Mouse (Mus musculus) intestine, embryonic 15.5 days (tissue): ENCODE measurements around the gene Cenpv. TPM values are rescaled to one million over a fixed set of nuclear protein-coding genes. Genes with fewer than 3 reads are reported as not detected.

Experiments used
- ATAC-seq: fragments of 200-750 bp; cut with Nextera tagmentation; 2 replicates; pipeline ENCODE4 v1.8.0; 2017; ENCODE audit warnings: moderate TSS enrichment, moderate library complexity
- H3K27ac ChIP-seq: fragments of 300-500 bp; sonication (generic); 2 replicates; pipeline ENCODE4 v1.5.1; 2015; ENCODE audit warnings: mild to moderate bottlenecking, inconsistent platforms
- H3K27me3 ChIP-seq: fragments of 300-500 bp; sonication (generic); replicated peaks from 2 replicates; pipeline ENCODE4 v1.6.1; 2015; ENCODE audit warnings: inconsistent platforms
- H3K36me3 ChIP-seq: fragments of 300-500 bp; sonication (generic); 2 replicates; pipeline ENCODE4 v1.6.1; 2015; ENCODE audit warnings: inconsistent platforms
- H3K4me1 ChIP-seq: fragments of 300-500 bp; sonication (generic); replicated peaks from 2 replicates; pipeline ENCODE4 v1.6.1; 2015; ENCODE audit warnings: inconsistent platforms
- H3K4me2 ChIP-seq: fragments of 300-500 bp; sonication (generic); replicated peaks from 2 replicates; pipeline ENCODE4 v1.6.1; 2015; ENCODE audit warnings: mild to moderate bottlenecking, inconsistent platforms
- H3K4me3 ChIP-seq: fragments of 300-500 bp; sonication (generic); replicated peaks from 2 replicates; pipeline ENCODE4 v1.5.1; 2015; ENCODE audit warnings: inconsistent platforms
- H3K9ac ChIP-seq: fragments of 300-500 bp; sonication (generic); 2 replicates; pipeline ENCODE4 v1.6.1; 2015; ENCODE audit warnings: inconsistent platforms
- H3K9me3 ChIP-seq: fragments of 300-500 bp; sonication (generic); 2 replicates; pipeline ENCODE4 v1.6.1; 2016; ENCODE audit warnings: inconsistent platforms
- WGBS: fragments of 180-500 bp; shearing (Covaris S2); methylation state at CpG from one replicate; pipeline ENCODE4 v1.1.7; 2015; 5-methylcytosine and 5-hydroxymethylcytosine counted together
- polyA plus RNA-seq: library from polyadenylated mRNA; unstranded; fragments of >200 nt; fragmentation: Nextera tagmentation; extraction: Ambion mirVana; gene quantifications from 2 replicates; pipeline ENCODE4 v1.2.1, GENCODE M21; 2015

Gene Cenpv
- 35.6 and 44.9 TPM in 2 replicates for polyA plus RNA-seq

DNA sequence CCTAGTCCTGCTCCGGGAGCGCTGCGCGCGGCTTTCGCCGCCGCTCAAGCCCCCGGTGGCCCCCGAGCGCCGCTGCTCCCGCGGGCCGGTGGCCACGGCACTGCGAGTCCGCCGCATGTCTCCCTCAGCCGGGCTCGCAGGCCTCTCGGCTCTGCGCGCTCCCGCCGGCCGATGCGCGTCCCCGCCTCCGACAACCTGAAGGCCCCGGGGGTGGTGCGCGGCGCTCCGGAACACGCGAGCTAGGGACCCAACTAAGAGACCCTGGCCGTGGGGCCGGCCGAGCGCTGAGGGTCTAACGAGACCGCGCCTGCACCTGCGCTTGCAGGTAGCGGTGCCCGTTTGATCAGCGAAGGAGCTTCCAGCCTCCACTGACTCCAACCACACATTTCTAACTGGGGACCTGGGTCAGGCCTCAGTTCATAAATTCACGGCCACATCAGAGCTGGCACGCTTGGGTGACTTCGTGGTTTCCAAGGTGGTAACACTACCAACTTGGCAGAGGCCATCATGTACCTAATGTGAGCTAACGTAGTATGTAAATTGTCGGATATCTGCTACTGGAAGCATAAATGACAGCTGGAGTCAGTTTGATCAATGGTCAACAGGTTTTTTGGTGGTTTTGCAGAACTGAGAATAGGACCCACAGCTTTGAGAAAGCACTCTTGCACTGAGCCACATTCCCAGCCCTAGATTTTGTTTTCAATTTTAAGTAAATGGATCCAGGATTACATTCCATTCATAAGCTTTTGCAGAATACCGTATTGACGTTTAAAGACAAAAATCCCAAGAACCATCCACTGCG, at the start of gene Cenpv:
TSS of gene Cenpv (minus strand) at position 173 of the 802 bp plus-strand sequence.
- Histone ChIP-seq H3K27me3 (0 out of 2 replicates have a peak, but pooled peaks cover 2% of the 10 kb centered on the region), H3K9me3 (no peaks in the 10 kb centered on the region), H3K4me1 (0 out of 2 replicates have a peak, but pooled peaks cover 6% of the 10 kb centered on the region), H3K36me3 (no peaks in the 10 kb centered on the region), H3K4me3 (peak within 1 kb of the TSS; percentile 86), H3K27ac (peak within 1 kb of the TSS; percentile 78), H3K9ac (peak within 1 kb of the TSS; percentile 69), H3K4me2 (peak within 1 kb of the TSS; percentile 92)
- WGBS = 8% methylated on average over 41 of the region's 57 CpGs
- peak; percentile 86 for ATAC-seq

DNA sequence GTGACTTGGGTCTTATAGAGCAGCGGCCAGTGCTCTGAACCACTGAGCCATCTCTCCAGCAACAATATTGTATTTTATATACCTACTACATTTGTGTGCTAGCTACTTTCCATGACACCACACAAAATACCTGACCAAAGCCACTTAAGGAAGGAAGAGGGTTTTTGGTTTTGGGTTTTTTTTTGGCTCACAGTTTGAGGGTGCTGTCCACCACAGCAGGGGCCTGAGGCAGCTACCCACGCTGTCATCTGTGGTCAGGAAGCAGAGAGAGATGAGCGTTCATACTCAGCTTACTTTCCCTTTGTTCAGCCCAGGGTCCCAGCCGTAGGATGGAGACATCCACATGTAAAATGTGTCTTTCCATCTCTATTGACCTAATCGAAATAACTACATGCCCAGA, 48.0 kb upstream of the Cenpv start:
- H3K27me3 ChIP-seq = no peaks in the 10 kb centered on the region
- no peaks in the 10 kb centered on the region for H3K9me3 ChIP-seq
- no peak for ATAC-seq
- no peak overlapping the region for H3K4me3 ChIP-seq
- H3K27ac ChIP-seq = no peak overlapping the region
- H3K36me3 ChIP-seq = no peaks in the 10 kb centered on the region
- H3K4me1 ChIP-seq = no peaks in the 10 kb centered on the region
- no peak overlapping the region for H3K4me2 ChIP-seq
- H3K9ac ChIP-seq = no peak overlapping the region
- whole genome bisulfite sequencing = 87% methylated on average over 5 of the region's 5 CpGs

DNA sequence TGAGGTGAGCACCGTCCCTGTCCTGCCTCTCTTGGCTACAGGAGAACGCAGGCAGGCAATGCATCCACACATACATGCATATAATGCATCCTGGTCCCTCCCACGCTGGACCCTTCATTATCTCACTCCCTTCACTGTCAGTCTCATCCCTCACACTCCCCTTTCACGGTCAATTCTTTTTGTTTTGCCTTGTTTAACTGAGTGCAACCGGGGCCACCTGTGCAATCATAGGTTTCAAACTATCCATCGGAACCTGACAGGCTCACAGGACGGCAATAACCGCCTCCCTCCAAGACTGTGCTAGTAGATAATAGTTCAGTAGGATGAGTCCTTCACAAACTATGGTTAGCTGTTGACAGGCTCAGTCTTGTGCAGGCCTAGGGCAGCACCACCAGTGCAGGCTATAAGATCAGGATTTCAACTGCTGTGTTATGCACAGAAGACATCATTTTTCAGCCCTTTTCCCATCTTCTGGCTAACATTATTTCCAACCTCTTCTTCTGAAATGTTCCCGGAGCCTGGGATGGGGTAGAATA, 45.7 kb upstream of the Cenpv start:
- H3K27ac ChIP-seq = no peak overlapping the region
- ATAC-seq = no peak
- H3K9ac ChIP-seq = no peak overlapping the region
- H3K9me3 ChIP-seq = no peaks in the 10 kb centered on the region
- H3K4me2 ChIP-seq = no peak overlapping the region
- no peak overlapping the region for H3K4me3 ChIP-seq
- WGBS = 61% methylated on average over 9 of the region's 9 CpGs
- H3K4me1 ChIP-seq = no peaks in the 10 kb centered on the region
- H3K36me3 ChIP-seq = no peaks in the 10 kb centered on the region
- no peaks in the 10 kb centered on the region for H3K27me3 ChIP-seq

DNA sequence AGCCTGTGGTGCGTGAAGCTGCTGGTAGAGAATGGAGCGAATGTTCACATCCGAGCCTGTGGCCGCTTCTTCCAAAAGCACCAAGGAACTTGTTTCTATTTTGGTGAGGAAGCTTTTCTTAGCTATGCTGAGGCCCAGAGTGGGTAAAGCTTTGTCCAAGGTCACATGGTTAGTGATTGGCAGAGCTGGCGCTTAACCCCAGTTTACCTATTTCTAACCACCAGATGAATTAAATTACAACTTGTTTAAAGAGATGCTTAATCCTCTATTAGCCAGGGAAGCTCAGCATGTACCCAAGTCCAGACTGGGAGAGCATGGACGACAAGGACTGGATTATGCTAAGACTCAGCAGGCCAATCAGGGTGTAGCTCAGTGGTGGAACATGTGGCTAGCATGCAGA, 44.0 kb upstream of the Cenpv start:
- Histone ChIP-seq H3K27ac (no peak overlapping the region), H3K9me3 (no peaks in the 10 kb centered on the region), H3K4me1 (no peaks in the 10 kb centered on the region)

DNA sequence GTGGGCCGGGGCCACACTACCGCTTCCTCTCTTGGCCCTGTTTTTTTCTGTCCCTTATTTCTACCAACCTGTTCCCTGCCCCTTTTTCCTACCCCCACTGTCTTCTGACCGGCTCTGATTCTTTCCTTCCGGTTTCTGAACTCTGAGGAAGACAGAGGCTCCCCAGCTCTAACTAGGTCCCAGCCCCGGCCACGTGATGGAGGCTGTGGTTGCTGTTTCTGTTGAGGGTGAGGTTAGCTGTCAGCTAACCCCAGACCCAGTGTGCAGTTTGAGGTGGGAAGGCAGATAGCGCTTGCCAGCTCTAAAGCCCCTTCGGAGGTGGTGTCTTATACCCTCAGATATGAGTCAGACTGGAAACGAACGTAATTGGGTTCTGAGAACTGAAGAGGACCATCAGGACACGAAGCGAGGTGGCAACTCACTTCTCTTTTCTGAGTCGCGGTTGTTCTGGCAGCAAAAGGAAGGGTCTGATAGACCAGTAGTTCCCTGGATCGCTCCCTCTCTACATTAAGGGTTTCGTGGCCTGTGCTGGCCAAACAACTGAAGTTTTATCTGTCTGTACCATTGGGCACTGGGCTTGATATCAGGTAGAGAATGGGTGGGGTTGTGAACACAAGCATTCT, 37.6 kb upstream of the Cenpv start:
- H3K4me2 ChIP-seq = peak overlapping the region; percentile 93
- peaks cover 13% of the 10 kb centered on the region for H3K4me1 ChIP-seq
- 0 out of 2 replicates have a peak, but pooled peaks have one; percentile 27 for ATAC-seq
- 63% methylated on average over 16 of the region's 16 CpGs for WGBS
- no peak overlapping the region for H3K27ac ChIP-seq
- H3K27me3 ChIP-seq = no peaks in the 10 kb centered on the region; the same call in 1 of the 2 replicates
- H3K36me3 ChIP-seq = no peaks in the 10 kb centered on the region
- peak overlapping the region; percentile 45 for H3K4me3 ChIP-seq
- H3K9me3 ChIP-seq = no peaks in the 10 kb centered on the region
- peak overlapping the region; percentile 41; the same call in 1 of the 2 replicates for H3K9ac ChIP-seq

More for the DNA sequence above, 44.0 kb upstream of the Cenpv start:
- H3K36me3 ChIP-seq = no peaks in the 10 kb centered on the region
- WGBS = 82% methylated on average over 6 of the region's 6 CpGs
- H3K4me3 ChIP-seq = no peak overlapping the region
- no peaks in the 10 kb centered on the region for H3K27me3 ChIP-seq
- ATAC-seq = no peak
- no peak overlapping the region for H3K4me2 ChIP-seq
- H3K9ac ChIP-seq = no peak overlapping the region

DNA sequence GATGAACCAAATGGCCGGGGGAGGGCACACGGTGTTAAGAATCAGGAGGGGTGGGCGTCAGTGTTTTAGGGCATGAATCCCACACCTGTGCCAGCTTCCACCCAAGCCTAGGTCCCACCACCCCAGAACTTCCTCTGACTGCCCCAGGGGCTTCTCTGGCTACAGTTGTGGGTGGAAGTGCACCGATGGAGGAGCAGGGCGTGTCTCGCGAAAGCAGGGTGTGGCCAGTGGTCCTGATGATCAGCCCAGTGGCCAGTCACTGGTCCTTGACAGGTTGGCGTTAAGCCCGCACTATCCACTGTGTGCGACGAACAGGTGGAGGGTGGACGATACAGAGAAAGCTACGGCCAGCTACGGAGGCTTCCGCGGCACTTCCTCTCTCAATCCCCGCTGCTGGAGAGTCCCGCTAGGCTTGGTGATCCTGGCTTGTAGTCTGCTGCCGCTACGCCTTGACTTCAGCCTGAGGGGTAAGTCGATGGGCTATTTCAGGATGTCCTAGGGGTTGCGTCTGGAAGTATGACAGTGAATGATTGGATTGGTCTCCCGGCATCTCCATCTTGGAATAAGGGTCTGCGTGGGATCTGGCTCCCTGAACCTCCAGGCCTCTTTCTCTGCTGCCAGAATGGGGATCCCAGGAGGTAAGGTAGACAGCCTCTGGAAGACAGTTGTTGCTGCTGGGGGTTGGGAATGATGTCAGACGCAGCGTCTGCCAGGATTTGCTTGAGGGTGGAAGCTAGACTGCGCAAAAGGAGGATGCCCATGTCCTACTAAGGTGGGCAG, 36.8 kb upstream of the Cenpv start:
- Histone ChIP-seq H3K9ac (peak overlapping the region; percentile 41), H3K27me3 (no peaks in the 10 kb centered on the region; the same call in 1 of the 2 replicates), H3K36me3 (no peaks in the 10 kb centered on the region), H3K4me3 (peak overlapping the region; percentile 45), H3K4me1 (peaks cover 13% of the 10 kb centered on the region), H3K9me3 (no peaks in the 10 kb centered on the region), H3K27ac (peak overlapping the region; percentile 10), H3K4me2 (peak overlapping the region; percentile 93)
- WGBS = 7% methylated on average over 27 of the region's 27 CpGs
- peak; percentile 76 for ATAC-seq

DNA sequence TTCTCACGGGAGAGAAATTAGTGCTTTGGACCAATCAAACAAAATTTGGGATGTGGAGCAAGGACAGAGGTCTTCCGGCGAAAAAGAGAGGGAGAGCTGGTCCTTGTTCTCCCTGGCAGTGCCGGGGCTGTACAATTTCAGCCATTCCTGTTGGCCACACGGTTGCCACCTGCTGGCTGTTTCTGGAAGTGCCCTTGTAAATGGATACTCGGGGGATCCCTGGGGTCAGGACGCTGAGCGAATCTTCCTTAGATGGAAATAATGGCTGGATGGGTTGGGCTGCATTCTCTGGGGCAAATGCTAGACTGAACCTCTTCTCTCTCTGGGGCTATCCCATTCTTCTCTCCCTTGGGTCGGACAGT, 36.2 kb upstream of the Cenpv start:
- 1% methylated on average over 9 of the region's 9 CpGs for WGBS
- peaks cover 13% of the 10 kb centered on the region for H3K4me1 ChIP-seq
- peak overlapping the region; percentile 41 for H3K9ac ChIP-seq
- H3K27ac ChIP-seq = peak overlapping the region; percentile 10
- H3K27me3 ChIP-seq = no peaks in the 10 kb centered on the region; the same call in 1 of the 2 replicates
- ATAC-seq = peak; percentile 80
- H3K9me3 ChIP-seq = no peaks in the 10 kb centered on the region
- H3K4me3 ChIP-seq = peak overlapping the region; percentile 45
- H3K4me2 ChIP-seq = peak overlapping the region; percentile 93
- no peaks in the 10 kb centered on the region for H3K36me3 ChIP-seq

DNA sequence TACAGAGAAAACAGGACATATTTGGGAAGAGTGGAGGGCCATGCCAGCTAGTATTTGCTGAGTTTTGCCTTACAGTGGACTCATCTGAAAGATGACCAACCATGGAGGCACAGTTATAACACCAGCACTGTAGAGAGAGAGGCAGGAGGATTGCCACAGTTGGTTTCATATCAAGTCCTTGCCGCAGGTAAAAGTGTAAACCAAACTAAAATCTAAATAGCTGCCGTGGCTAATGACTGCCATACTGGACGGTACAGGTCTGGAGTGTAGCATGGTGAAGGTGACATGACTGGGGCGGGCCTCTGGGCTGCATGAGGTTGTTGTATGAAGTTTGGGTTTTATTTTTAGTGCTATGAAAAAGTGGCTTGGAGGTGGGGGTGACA, 35.6 kb upstream of the Cenpv start:
- no peak overlapping the region for H3K9ac ChIP-seq
- ATAC-seq = no peak
- 76% methylated on average over 4 of the region's 4 CpGs for WGBS
- no peak overlapping the region for H3K27ac ChIP-seq
- H3K36me3 ChIP-seq = no peaks in the 10 kb centered on the region
- no peaks in the 10 kb centered on the region for H3K9me3 ChIP-seq
- H3K4me2 ChIP-seq = no peak overlapping the region
- peaks cover 13% of the 10 kb centered on the region for H3K4me1 ChIP-seq
- H3K27me3 ChIP-seq = no peaks in the 10 kb centered on the region; the same call in 1 of the 2 replicates
- no peak overlapping the region for H3K4me3 ChIP-seq

DNA sequence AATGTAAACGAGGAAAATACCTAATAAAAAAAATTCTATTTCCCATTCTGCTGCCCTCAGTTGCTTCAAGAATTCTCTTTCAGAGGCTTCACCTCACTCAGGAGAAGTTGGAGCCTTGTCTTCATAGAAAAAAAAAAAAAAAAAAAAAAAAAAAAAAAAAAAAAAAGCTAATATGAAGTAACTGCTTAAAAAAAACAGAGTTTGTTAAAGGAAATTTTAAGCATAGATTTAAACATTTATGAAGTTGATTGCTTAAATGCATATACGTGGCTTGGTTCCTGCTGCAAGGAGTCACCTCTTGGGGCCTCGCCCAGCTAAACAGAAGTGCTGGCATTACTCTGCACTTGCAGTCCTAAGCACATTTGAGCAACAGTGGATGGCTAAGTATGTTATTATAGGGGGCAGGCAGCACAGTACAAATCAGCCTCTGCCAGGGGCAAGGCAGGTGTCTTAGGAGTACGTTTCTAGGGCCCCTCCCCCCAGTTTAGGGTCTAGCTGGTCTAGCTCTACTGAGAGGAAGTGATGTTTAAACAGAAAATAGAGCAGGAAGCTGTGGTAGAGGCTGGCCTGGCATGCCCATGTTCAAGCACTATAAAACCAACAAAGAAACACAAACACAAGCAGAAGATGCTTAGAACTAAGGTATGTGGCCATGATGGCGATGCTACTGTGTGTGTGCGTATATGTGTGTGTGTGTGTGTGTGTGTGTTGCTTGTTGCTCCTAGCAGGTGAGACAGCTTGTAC, 35.1 kb upstream of the Cenpv start, which contains the start of gene Trpv2:
TSS of gene Trpv2 (plus strand) at position 528 of the 744 bp plus-strand sequence.
- no peaks in the 10 kb centered on the region for H3K36me3 ChIP-seq
- H3K9ac ChIP-seq = no peak within 1 kb of the TSS
- H3K4me2 ChIP-seq = peak within 1 kb of the TSS; percentile 93
- ATAC-seq = no peak
- peaks cover 13% of the 10 kb centered on the region for H3K4me1 ChIP-seq
- no peaks in the 10 kb centered on the region for H3K9me3 ChIP-seq
- H3K4me3 ChIP-seq = peak within 1 kb of the TSS; percentile 45
- WGBS = 72% methylated on average over 6 of the region's 6 CpGs
- no peaks in the 10 kb centered on the region; the same call in 1 of the 2 replicates for H3K27me3 ChIP-seq
- no peak within 1 kb of the TSS for H3K27ac ChIP-seq

DNA sequence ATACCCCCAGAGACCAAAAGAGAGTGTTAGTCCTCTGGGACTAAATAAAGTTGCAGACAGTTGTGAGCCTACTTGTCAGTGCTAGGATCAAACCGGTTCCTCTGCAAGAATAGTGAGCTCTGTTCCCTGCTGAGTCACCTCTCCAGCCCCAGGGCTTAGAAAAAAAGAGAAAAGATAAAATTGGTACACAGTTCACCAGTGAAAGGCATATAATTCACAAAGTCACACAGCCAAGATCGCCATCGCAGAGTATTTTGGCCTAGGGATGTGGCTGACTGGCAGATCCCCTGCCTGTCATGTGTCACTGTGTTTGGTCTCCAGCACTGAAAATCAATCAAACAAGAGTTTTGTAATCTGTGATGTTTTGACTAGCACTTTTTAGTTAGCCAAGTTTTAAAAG, 29.2 kb upstream of the Cenpv start:
- Histone ChIP-seq H3K4me1 (peaks cover 3% of the 10 kb centered on the region; the same call in 1 of the 2 replicates), H3K9me3 (no peaks in the 10 kb centered on the region), H3K4me2 (no peak overlapping the region), H3K9ac (no peak overlapping the region), H3K4me3 (no peak overlapping the region), H3K27ac (no peak overlapping the region), H3K36me3 (no peaks in the 10 kb centered on the region), H3K27me3 (no peaks in the 10 kb centered on the region)
- no peak for ATAC-seq
- WGBS = 77% methylated on average over 3 of the region's 3 CpGs

DNA sequence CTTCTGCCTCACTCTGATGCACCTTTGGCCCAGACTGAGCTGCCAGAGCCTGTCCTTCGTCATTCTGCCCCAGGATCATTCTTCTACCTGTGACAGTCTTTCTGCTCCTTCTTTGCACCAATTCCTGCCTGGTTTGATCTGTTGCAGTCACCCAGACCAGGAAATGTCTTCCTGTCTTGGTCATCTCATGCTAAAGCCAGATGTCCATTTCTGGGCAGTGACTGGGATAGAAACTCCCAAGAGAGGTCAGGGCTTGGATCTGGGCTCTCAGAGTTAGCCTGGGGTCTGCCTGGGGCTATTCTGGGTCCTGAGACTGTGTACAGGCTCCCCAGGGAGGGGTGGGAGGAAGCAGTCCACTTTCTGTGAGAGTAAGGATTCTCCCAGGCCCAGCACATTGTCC, 27.1 kb upstream of the Cenpv start:
- 47% methylated on average over 1 of the region's 1 CpGs for WGBS
- Histone ChIP-seq H3K9me3 (no peaks in the 10 kb centered on the region; the same call in 1 of the 2 replicates), H3K4me2 (no peak overlapping the region), H3K27ac (no peak overlapping the region), H3K36me3 (no peaks in the 10 kb centered on the region), H3K27me3 (no peaks in the 10 kb centered on the region), H3K4me1 (peaks cover 3% of the 10 kb centered on the region; the same call in 1 of the 2 replicates), H3K4me3 (no peak overlapping the region), H3K9ac (no peak overlapping the region)
- ATAC-seq = no peak
